Mouse (Mus musculus) ES-Bruce4 (cell line): ENCODE measurements at regions not wholly inside any gene's neighbourhood (a gene's known extent, or its start where the extent isn't known, plus 50 kb on each side); places are given as distances from the start of the nearest gene placed in this dataset.
"Not testable (repeated sequence)": the region's sequence is repeated elsewhere in the genome, so short reads cannot be mapped to it uniquely, and the experiment has no call there.

Experiments used
- H3K27ac ChIP-seq: 2 replicates; pipeline ENCODE4 v1.5.1; 2012; ENCODE audit warnings: low read length, inconsistent platforms; ENCODE audit not compliant: insufficient read depth
- H3K27me3 ChIP-seq: 2 replicates; pipeline ENCODE4 v1.6.1; 2012; ENCODE audit warnings: mild to moderate bottlenecking, low read length, inconsistent platforms; ENCODE audit not compliant: control insufficient read depth, poor library complexity, insufficient read depth, severe bottlenecking
- H3K36me3 ChIP-seq: 2 replicates; pipeline ENCODE4 v1.6.1; 2012; ENCODE audit warnings: inconsistent platforms, mild to moderate bottlenecking, low read length, moderate library complexity; ENCODE audit not compliant: control insufficient read depth, poor library complexity, insufficient read depth, severe bottlenecking
- H3K4me1 ChIP-seq: one replicate; pipeline ENCODE4 v1.8.1; 2011; ENCODE audit warnings: low read length; ENCODE audit not compliant: control insufficient read depth, insufficient read depth
- H3K4me3 ChIP-seq: 2 replicates; pipeline ENCODE4 v1.5.1; 2011; ENCODE audit warnings: low read depth, mild to moderate bottlenecking, low read length
- H3K9ac ChIP-seq: 2 replicates; pipeline ENCODE4 v1.6.1; 2012; ENCODE audit warnings: low read depth, mild to moderate bottlenecking, inconsistent platforms; ENCODE audit not compliant: poor library complexity, severe bottlenecking
- H3K9me3 ChIP-seq: replicated peaks from 2 replicates; pipeline ENCODE4 v1.6.1; 2012; ENCODE audit warnings: mild to moderate bottlenecking, low read length, inconsistent platforms; ENCODE audit not compliant: control insufficient read depth, poor library complexity, insufficient read depth, severe bottlenecking
- CTCF ChIP-seq: IDR thresholded peaks from one replicate; pipeline ENCODE4 v1.8.1; 2011; ENCODE audit warnings: low read depth, low read length
- EP300 ChIP-seq: IDR thresholded peaks from 2 replicates; pipeline ENCODE4 v1.6.1; 2011; ENCODE audit warnings: low read depth, low read length; ENCODE audit not compliant: insufficient read depth
- POLR2A ChIP-seq: IDR thresholded peaks from one replicate; pipeline ENCODE4 v1.8.1; 2011; ENCODE audit warnings: low read length; ENCODE audit not compliant: insufficient read depth

DNA sequence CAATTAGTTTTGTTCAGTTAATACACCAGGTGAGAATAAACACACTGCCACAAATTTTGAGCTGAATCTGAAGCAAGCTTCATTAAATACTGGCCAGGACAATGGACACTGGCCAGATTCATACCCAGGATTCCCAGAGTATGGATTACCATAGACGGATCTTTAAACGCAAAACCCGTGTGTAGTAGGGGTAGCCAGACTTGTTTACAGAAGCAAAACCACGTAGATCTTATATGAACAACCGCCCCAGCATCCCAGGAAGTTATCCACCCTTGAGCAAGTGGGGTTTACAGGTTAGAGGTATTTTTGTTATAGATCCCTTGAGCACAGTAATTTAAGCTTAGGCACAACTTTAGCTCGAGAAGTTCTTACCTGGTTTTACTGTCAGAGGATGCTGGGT is 71.1 kb upstream of the Ezr start:
- H3K27ac ChIP-seq: no peak overlapping the region
- no peaks in the 10 kb centered on the region for H3K36me3 ChIP-seq
- no peaks in the 10 kb centered on the region; the same call in 1 of the 2 replicates for H3K9me3 ChIP-seq
- TF ChIP-seq EP300: no peak
- no peak overlapping the region for H3K9ac ChIP-seq
- no peak overlapping the region for H3K4me3 ChIP-seq
- no peaks in the 10 kb centered on the region for H3K27me3 ChIP-seq
- H3K4me1 ChIP-seq: peaks cover under 1% of the 10 kb centered on the region

DNA sequence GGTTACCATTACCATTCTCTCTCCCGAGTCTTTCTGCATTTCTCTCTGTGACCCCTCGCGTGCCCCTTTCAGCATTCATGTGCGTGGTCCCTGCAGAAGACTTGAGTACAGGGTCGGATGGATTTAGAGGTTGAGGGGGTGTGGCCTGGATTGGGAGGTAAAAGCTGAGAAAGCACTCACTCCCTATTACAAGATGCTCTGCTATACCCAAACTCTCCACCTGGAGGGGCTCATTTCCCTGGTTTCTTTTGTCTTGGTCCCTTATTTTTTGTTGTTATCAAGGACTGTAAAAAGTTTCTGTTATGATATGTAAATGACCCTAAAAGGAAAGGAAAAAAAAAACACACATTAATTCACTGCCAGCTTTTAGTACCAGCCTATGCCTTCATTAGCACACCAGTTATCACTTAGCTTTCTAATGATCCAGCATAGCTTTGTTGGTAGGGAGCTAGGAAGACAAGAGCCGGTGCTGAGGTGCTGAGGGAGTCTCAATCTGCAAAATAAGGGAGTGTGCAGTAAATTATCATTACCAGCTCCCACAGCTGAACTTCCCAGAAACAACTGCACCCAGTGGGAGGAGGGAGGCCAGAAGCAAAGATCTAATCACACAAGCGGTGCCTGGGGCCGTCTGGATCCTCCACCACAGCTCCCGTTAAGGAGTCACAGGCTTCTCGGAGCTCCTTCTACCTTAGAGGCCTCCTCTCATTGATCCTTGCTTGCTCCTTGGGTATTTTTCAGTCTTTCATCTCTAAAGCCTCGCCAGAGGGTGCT is 69.8 kb upstream of the Ezr start:
- Histone ChIP-seq H3K27ac (no peak overlapping the region), H3K9ac (no peak overlapping the region), H3K9me3 (no peaks in the 10 kb centered on the region; the same call in 1 of the 2 replicates), H3K4me3 (no peak overlapping the region), H3K36me3 (no peaks in the 10 kb centered on the region), H3K27me3 (no peaks in the 10 kb centered on the region), H3K4me1 (peaks cover 2% of the 10 kb centered on the region)
- TF ChIP-seq POLR2A (no peak), EP300 (no peak), CTCF (no peak)

DNA sequence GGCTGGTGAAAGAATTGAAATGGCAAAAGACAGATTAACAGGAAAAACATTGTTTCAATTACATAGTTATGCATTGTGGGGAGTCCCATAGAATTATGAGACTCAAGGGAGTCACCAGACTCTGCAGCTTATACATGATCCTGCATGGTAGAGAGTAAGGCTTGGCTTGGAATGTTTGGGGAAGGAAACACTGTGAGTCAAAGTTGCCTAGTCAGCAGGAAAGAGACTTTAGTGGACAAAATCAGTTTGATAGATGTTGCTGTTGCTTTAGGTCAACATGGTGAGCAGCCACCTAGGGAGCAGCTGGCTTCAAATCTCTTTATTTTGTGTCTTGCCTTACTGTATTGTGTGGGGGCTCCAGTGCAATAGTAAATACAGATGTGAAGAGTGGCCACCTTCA is 67.9 kb upstream of the Ezr start:
- Histone ChIP-seq H3K9ac (no peak overlapping the region), H3K4me1 (peaks cover 2% of the 10 kb centered on the region), H3K27ac (no peak overlapping the region), H3K27me3 (no peaks in the 10 kb centered on the region), H3K9me3 (no peaks in the 10 kb centered on the region; the same call in 1 of the 2 replicates), H3K4me3 (no peak overlapping the region), H3K36me3 (no peaks in the 10 kb centered on the region)
- TF ChIP-seq CTCF (no peak), EP300 (no peak), POLR2A (no peak)

DNA sequence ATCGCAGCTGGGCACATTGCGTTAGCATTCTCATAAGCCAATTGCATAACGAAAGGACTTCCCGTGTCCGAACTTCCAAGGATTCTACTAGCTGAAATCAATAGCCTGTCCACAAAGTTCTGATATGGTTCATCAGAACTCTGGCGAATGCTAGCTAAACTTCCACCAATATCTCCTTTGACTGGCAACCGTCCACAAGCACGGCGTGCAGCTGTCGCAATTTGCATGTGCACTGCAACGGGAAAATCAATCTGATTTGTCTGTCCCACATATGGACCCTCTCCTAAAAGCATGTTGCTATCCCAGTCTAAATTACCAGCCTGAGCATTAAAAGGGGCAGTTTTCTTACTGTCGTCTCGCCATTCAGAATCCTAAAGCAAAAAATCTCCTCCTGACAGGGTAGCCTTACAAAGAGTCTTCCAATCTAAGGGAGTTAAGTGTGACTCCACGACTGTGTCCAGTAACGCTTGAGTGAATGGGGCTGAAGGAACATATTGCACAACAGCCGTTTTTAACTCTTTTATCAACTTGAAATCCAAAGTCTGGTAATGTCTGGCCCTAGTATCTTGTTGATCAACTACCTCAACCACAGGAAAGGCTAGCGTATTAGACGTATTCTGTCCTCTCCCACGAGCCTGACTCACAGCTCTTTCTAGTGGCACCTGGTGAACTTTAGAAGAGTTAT is 59.3 kb upstream of the Ezr start:
- H3K9ac ChIP-seq, H3K27ac ChIP-seq, H3K4me3 ChIP-seq, H3K27me3 ChIP-seq, H3K4me1 ChIP-seq, H3K36me3 ChIP-seq: not testable (repeated sequence)
- peaks cover 16% of the 10 kb centered on the region for H3K9me3 ChIP-seq

DNA sequence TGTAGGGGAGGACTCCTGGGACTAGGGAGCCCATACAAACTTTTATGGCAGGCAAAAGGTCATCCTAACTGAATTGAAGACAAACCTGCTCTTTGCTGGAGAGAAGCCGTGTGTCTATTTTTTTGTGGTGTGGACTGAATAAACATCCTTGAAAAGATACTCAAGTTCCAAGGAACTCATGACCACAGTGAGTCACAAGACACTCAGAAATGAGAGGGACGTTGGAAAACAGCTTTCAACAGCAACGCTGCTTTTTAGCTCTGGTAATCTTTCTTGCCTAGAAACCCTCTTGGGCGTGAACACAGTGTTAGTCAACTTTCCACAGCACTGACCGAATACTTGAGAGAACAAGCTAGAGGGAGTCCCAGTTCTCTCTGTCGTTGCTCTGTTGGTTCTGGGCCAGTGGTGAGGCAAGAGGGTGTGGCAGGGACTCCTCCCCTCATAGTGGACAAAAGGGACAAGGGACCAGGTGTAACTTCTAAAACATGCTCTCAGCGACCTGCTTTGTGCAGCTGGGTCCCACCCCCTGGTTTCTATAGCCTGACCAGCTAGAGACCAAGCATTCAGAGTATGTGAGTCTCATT is 52.8 kb upstream of the Ezr start:
- no peak overlapping the region for H3K4me3 ChIP-seq
- peaks cover 2% of the 10 kb centered on the region for H3K4me1 ChIP-seq
- TF ChIP-seq CTCF (no peak), POLR2A (no peak), EP300 (peak; percentile 83)
- H3K36me3 ChIP-seq: no peaks in the 10 kb centered on the region
- no peak overlapping the region for H3K9ac ChIP-seq
- H3K9me3 ChIP-seq: peaks cover 7% of the 10 kb centered on the region; the same call in 1 of the 2 replicates
- H3K27me3 ChIP-seq: no peaks in the 10 kb centered on the region; the same call in 1 of the 2 replicates
- 0 out of 2 replicates have a peak overlapping the region, but pooled peaks have one; percentile 30 for H3K27ac ChIP-seq
